Mouse (Mus musculus) lung, embryonic 15.5 days (tissue): ENCODE results near the gene Gm21761. TPM values are rescaled to one million over a fixed set of nuclear protein-coding genes. Genes with fewer than 3 reads are reported as not detected.
"Not testable (repeated sequence)": the region's sequence is repeated elsewhere in the genome, so short reads cannot be mapped to it uniquely, and the experiment has no call there.

ENCODE experiments used
- ATAC-seq: fragments of 200-750 bp; cut with Nextera tagmentation; 2 replicates; pipeline ENCODE4 v1.8.0; 2017; ENCODE audit warnings: moderate number of reproducible peaks, borderline replicate concordance; ENCODE audit not compliant: low FRiP score, low TSS enrichment; ENCODE audit errors: extremely low read depth
- H3K27ac ChIP-seq: fragments of 300-500 bp; sonication (generic); 2 replicates; pipeline ENCODE4 v1.5.1; 2015; ENCODE audit warnings: moderate library complexity, mild to moderate bottlenecking, inconsistent platforms
- H3K27me3 ChIP-seq: fragments of 300-500 bp; sonication (generic); 2 replicates; pipeline ENCODE4 v1.6.1; 2015; ENCODE audit warnings: inconsistent platforms
- H3K36me3 ChIP-seq: fragments of 300-500 bp; sonication (generic); 2 replicates; pipeline ENCODE4 v1.6.1; 2015; ENCODE audit warnings: inconsistent platforms
- H3K4me1 ChIP-seq: fragments of 300-500 bp; sonication (generic); 2 replicates; pipeline ENCODE4 v1.6.1; 2015; ENCODE audit warnings: inconsistent platforms
- H3K4me2 ChIP-seq: fragments of 300-500 bp; sonication (generic); 2 replicates; pipeline ENCODE4 v1.6.1; 2015; ENCODE audit warnings: inconsistent platforms, mild to moderate bottlenecking, moderate library complexity
- H3K4me3 ChIP-seq: fragments of 300-500 bp; sonication (generic); 2 replicates; pipeline ENCODE4 v1.5.1; 2015; ENCODE audit warnings: mild to moderate bottlenecking, inconsistent platforms
- H3K9ac ChIP-seq: fragments of 300-500 bp; sonication (generic); 2 replicates; pipeline ENCODE4 v1.6.1; 2015; ENCODE audit warnings: inconsistent platforms
- H3K9me3 ChIP-seq: fragments of 300-500 bp; sonication (generic); 2 replicates; pipeline ENCODE4 v1.6.1; 2016; ENCODE audit warnings: inconsistent platforms
- WGBS: fragments of 180-500 bp; shearing (Covaris S2); methylation state at CpG from one replicate; pipeline ENCODE4 v1.1.7; 2015; 5-methylcytosine and 5-hydroxymethylcytosine counted together
- polyA plus RNA-seq: library from polyadenylated mRNA; unstranded; fragments of >200 nt; fragmentation: Nextera tagmentation; extraction: Ambion mirVana; gene quantifications from 2 replicates; pipeline ENCODE4 v1.2.1, GENCODE M21; 2015

Gene Gm21761
- polyA plus RNA-seq, 1 experiment from 2014 or later: not detected

DNA sequence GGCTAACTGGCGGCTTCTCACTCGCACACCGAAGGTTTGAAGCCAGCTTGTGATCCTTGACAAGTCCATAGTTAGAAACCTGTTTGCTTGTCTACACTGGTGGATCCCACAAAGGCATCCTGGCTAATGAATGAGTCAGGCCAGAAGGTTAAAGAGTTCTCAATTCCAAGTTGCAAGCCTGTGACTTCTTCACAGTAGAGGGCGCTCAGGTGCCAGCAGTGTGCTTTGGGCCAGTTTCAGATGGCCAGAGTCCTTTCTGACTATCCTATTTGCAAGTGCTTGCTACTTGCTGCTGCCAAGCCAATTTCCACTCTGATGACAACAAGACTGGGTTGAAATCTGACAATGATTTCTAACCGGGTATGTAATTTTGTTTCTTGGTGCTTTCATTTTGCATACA, 30.5 kb downstream of the Gm21761 start:
- H3K27ac ChIP-seq, ATAC-seq, H3K4me1 ChIP-seq, H3K27me3 ChIP-seq, H3K4me2 ChIP-seq, H3K4me3 ChIP-seq, H3K9me3 ChIP-seq, H3K9ac ChIP-seq, H3K36me3 ChIP-seq: not testable (repeated sequence)
- WGBS: 42% methylated on average over 5 of the region's 5 CpGs

DNA sequence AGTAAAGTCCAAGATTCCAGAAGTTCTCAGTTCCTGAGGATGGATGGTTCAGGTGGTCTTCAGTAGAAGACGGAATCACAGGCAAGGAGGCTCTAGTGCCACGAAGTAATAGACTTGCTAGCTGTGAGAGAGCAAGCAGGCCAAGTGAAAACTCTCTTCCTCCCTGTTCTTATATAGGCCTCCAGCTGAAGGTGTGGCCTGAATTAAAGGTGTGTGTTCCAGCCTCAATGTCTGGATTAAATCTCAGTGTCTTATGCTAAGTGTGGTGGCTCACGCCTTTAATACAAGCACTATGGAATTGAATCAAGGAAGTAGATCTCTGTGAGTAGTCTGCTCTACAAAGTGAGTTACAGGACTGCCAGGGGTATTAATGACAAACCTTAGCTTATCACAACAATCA, 34.4 kb downstream of the Gm21761 start, which contains the start of gene Tcstv1:
Gene Tcstv1 (minus strand): TSS at position 101 of the 400 bp plus-strand sequence.
- H3K27ac ChIP-seq, H3K27me3 ChIP-seq, H3K9me3 ChIP-seq, ATAC-seq, H3K4me3 ChIP-seq, H3K36me3 ChIP-seq, H3K4me1 ChIP-seq, H3K4me2 ChIP-seq, H3K9ac ChIP-seq: not testable (repeated sequence)
- 73% methylated on average over 3 of the region's 3 CpGs for whole genome bisulfite sequencing

DNA sequence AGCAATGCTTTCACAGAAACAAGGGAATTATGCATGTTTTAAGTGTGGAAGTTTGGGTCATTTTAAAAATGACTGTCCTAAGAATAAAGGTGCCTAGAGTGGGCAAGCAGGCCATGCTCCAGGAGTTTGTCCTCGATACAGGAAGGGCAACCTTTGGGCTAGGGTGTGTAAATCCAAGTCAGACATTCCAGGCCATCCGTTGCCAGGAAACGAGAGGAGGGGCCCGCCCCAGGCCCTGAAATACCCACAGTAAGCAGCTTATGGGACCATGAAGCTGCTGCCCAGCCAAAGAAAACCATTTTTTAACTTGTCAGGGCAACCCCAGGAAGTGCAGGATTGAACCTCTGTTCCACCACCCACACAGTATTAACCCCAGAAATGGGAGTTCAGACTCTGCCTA, 42.2 kb downstream of the Gm21761 start:
- H3K4me3 ChIP-seq, H3K4me1 ChIP-seq, H3K9me3 ChIP-seq, H3K9ac ChIP-seq, H3K27me3 ChIP-seq, H3K4me2 ChIP-seq, ATAC-seq, H3K36me3 ChIP-seq, H3K27ac ChIP-seq: not testable (repeated sequence)
- 44% methylated on average over 4 of the region's 4 CpGs for WGBS

DNA sequence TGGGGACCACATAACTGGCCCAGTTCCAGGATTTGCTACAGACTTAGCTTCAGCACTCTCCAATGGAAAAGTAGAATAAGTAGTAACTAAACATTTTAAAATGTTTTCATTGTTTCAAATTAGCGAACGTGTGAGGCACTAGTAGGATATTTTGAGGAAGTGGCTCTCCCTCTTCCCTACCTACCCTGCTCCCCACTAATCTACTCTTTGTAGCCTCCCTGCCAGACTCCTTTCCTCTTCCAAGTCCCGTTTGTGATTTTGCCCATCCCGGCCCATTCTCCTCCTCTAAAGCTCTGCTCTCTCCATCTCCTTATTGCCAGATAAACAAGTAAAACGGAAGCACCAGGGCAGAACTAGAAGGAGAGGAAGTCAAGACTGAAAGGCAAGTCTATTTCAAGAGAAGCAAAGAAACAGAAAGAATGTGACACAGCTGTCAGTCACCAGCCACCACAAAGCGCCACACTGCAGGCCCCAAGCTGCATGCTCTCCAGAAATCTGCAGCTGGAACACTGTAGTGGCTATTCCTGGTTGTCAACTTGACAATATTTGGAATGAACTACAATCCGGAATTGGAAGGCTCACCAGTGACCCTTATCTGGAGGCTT, 64.6 kb downstream of the Gm21761 start:
- H3K9me3 ChIP-seq, ATAC-seq, H3K4me1 ChIP-seq, H3K27me3 ChIP-seq, H3K9ac ChIP-seq, H3K4me3 ChIP-seq, H3K36me3 ChIP-seq, H3K27ac ChIP-seq, H3K4me2 ChIP-seq: not testable (repeated sequence)
- WGBS: 60% methylated on average over 6 of the region's 7 CpGs

DNA sequence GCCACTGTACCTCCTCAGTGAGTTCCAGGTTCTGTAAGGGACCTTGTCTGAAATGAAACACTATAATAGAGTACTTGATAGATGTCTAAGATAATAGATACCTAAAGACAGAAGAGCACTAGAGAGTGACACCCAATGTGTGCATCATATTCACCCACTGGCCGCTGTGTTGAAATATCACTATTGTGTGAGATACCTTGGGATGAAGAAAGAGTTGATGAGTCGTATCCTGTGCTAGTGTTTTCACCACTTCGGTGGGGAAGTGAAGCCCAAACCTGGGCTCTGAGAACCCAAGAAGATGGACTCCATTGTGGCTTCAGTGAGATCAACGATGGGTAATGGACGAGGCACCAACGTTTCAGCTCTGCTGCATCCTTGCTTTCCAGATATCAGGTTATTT, 66.7 kb downstream of the Gm21761 start:
- H3K4me1 ChIP-seq, H3K4me2 ChIP-seq, H3K36me3 ChIP-seq, H3K27me3 ChIP-seq, H3K4me3 ChIP-seq, ATAC-seq, H3K9ac ChIP-seq, H3K27ac ChIP-seq, H3K9me3 ChIP-seq: not testable (repeated sequence)
- no CpG with 5 or more reads among the region's 6 CpGs for WGBS

Other genes starting within 250 kb of the Gm21761 start
- gene Hmgcs1, start 238.9 kb downstream of the Gm21761 start, polyA plus RNA-seq: 109 and 115 TPM in 2 replicates
- gene Nim1k, start 173.4 kb downstream of the Gm21761 start, polyA plus RNA-seq: 0.97 and 1.0 TPM in 2 replicates
- gene Zfp131, start 138.4 kb downstream of the Gm21761 start, polyA plus RNA-seq: 38.1 and 39.5 TPM in 2 replicates
- gene AF067063, start 99.1 kb downstream of the Gm21761 start, polyA plus RNA-seq: not detected in 2 replicates
- not detected in 2 replicates for gene D13Ertd608e, start 93.3 kb downstream of the Gm21761 start, polyA plus RNA-seq
- not detected in 2 replicates for gene Tcstv1, start 34.5 kb downstream of the Gm21761 start, polyA plus RNA-seq
- gene B020031M17Rik, start 21.5 kb upstream of the Gm21761 start, polyA plus RNA-seq: not detected in 2 replicates
- not detected in 2 replicates for gene Gm36079, start 97.7 kb upstream of the Gm21761 start, polyA plus RNA-seq
- gene Gm21188, start 122.9 kb upstream of the Gm21761 start, polyA plus RNA-seq: not detected in 2 replicates
- not detected in 2 replicates for gene Gm20767, start 211.0 kb upstream of the Gm21761 start, polyA plus RNA-seq
- not detected in 2 replicates for gene Gm21818, start 243.2 kb upstream of the Gm21761 start, polyA plus RNA-seq